Mouse (Mus musculus): ENCODE data around the gene Ttc8.

DNA sequence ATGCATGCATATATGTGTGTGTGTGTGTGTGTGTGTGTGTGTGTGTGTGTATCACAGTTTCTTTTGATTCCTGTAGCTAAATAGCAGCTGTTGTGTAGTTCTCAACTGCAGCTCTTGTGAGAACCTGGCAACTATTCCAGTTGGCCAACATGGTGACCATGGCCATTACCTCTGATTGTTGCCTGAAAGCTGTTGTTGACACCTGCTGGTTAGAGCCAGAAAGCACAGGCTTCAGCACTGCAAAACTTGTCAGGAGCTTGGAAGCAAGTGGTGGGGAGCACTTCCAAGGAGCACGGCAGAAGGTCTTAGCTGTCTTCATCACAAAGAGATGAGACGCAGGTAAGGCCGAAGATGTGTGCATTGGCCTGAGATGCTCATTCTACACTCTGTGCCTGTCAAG is 51.9 kb downstream of the Ttc8 start:
- TF ChIP-seq CTCF (IDR thresholded peaks at IDR 0.05; ENCODE audit: insufficient read depth, low read depth, low read length), result no peak
- no peak for TF ChIP-seq POLR2A (IDR thresholded peaks at IDR 0.05; ENCODE audit: insufficient read depth, low read depth, low read length)

Data from olfactory bulb, adult 2 months (tissue).